Mouse (Mus musculus): ENCODE measurements around the gene Gng5. TPM values are rescaled to one million over a fixed set of nuclear protein-coding genes. Genes with fewer than 3 reads are reported as not detected.

The Gng5 gene
- total and polyA plus RNA-seq, 3 experiments: 186 to 2,226 (median 266) TPM

- TF ChIP-seq MYB (IDR thresholded peaks at IDR 0.05; ENCODE audit: low read depth, low read length) (no peak), E2F4 (IDR thresholded peaks at IDR 0.05; ENCODE audit: borderline replicate concordance, low read depth, low read length) (no peak), TAL1 (IDR thresholded peaks at IDR 0.05; ENCODE audit: low read length) (no peak), MXI1 (IDR thresholded peaks at IDR 0.05; ENCODE audit: low read depth, low read length) (peak; percentile 70)
Measured at GRCm38 (mm10) chr3:146499431-146500002, at the start of gene Gng5, which contains the start of gene Spata1 (continued).

GRCm38 (mm10) chr3:146450371-146450841, 49.2 kb upstream of the Gng5 start:
- H3K27ac ChIP-seq (ENCODE audit: control insufficient read depth, low read depth, low read length): peak overlapping the region; percentile 83
- DNase-seq (ENCODE audit: low read depth, low spot score): peak; percentile 95
- peaks cover 0 to 8% of the 10 kb centered on the region in 2 experiments; a peak in 2 of 4 replicates for H3K36me3 ChIP-seq (ENCODE audit: control insufficient read depth in 1 of 2, insufficient read depth in 2 of 2, low read length in 2 of 2)
- no peak for TF ChIP-seq MAZ (IDR thresholded peaks at IDR 0.05; ENCODE audit: low read depth, low read length)
- TF ChIP-seq UBTF (IDR thresholded peaks at IDR 0.05; ENCODE audit: borderline replicate concordance, insufficient read depth, low read depth, low read length): no peak; the same call in 1 of the 2 replicates
- TF ChIP-seq ZNF384 (IDR thresholded peaks at IDR 0.05; ENCODE audit: low read depth, low read length): no peak
- peak; percentile 69 for TF ChIP-seq TBP (IDR thresholded peaks at IDR 0.05; ENCODE audit: low read depth, low read length)
- peak; percentile 6 to 29; a peak in 1 of 4 replicates for TF ChIP-seq EP300 (IDR thresholded peaks at IDR 0.05; ENCODE audit: low read depth in 1 of 2, low read length in 2 of 2)
- no peak for TF ChIP-seq JUND (IDR thresholded peaks at IDR 0.05; ENCODE audit: low read depth, low read length)
- TF ChIP-seq MAX (IDR thresholded peaks at IDR 0.05; ENCODE audit: low read length): no peak
- TF ChIP-seq POLR2AphosphoS5 (IDR thresholded peaks at IDR 0.05; ENCODE audit: borderline replicate concordance, low read depth, low read length): peak; percentile 84; the same call in 1 of the 2 replicates
- TF ChIP-seq MYC (IDR thresholded peaks at IDR 0.05; ENCODE audit: low read depth, low read length): no peak
- no peak for TF ChIP-seq TCF12 (IDR thresholded peaks at IDR 0.05; ENCODE audit: low read depth, low read length)
- no peak for TF ChIP-seq TAL1 (IDR thresholded peaks at IDR 0.05; ENCODE audit: low read length)
- peak; percentile 64; the same call in 1 of the 2 replicates for TF ChIP-seq SIN3A (IDR thresholded peaks at IDR 0.05; ENCODE audit: low read length)
- peak; percentile 78 to 94 for TF ChIP-seq POLR2A (IDR thresholded peaks at IDR 0.05; ENCODE audit: control insufficient read depth in 1 of 2, insufficient read depth in 1 of 2, low read depth in 1 of 2, low read length in 2 of 2, poor library complexity in 1 of 2)
- peak; percentile 86 for TF ChIP-seq NELFE (IDR thresholded peaks at IDR 0.05; ENCODE audit: low read depth, low read length)
- TF ChIP-seq SMC3 (IDR thresholded peaks at IDR 0.05; ENCODE audit: low read depth, low read length): no peak
- TF ChIP-seq ETS1 (IDR thresholded peaks at IDR 0.05; ENCODE audit: low read depth, low read length): 0 out of 2 replicates have a peak, but pooled peaks have one; percentile 38
- H3K9me3 ChIP-seq (replicated peaks; ENCODE audit: insufficient read depth, low read length): no peaks in the 10 kb centered on the region
- H3K9ac ChIP-seq (ENCODE audit: control insufficient read depth, low read depth, low read length, poor library complexity, severe bottlenecking): peak overlapping the region; percentile 95
- peak overlapping the region; percentile 67 to 98 for H3K4me3 ChIP-seq (ENCODE audit: control insufficient read depth in 1 of 2, insufficient read depth in 1 of 2, low read depth in 2 of 2, low read length in 2 of 2)
- H3K27me3 ChIP-seq (ENCODE audit: control insufficient read depth in 1 of 2, insufficient read depth in 2 of 2, low read length in 2 of 2): no peaks in the 10 kb centered on the region
- peaks cover 0 to 11% of the 10 kb centered on the region in 2 experiments; a peak in 3 of 4 replicates for H3K4me1 ChIP-seq (ENCODE audit: control insufficient read depth in 1 of 2, insufficient read depth in 2 of 2, low read length in 2 of 2)
- H3K79me2 ChIP-seq (ENCODE audit: control insufficient read depth, insufficient read depth, low read length, poor library complexity): no peaks in the 10 kb centered on the region

Measured in MEL (cell line).